Mouse (Mus musculus) myocyte (in vitro differentiated cells): ENCODE data around the gene Spef1. TPM values are rescaled to one million over a fixed set of nuclear protein-coding genes. Genes with fewer than 3 reads are reported as not detected.

Experiments used
- H3K27me3 ChIP-seq: one replicate; pipeline ENCODE4 v1.6.1; 2011; ENCODE audit not compliant: control insufficient read depth, insufficient read depth, insufficient read length
- H3K36me3 ChIP-seq: one replicate; pipeline ENCODE4 v1.6.1; 2011; ENCODE audit not compliant: control insufficient read depth, insufficient read depth
- H3K4me2 ChIP-seq: one replicate; pipeline ENCODE4 v1.6.1; 2011; ENCODE audit warnings: low read depth, control low read depth
- H3K4me3 ChIP-seq: one replicate; pipeline ENCODE4 v1.5.1; 2011; ENCODE audit warnings: mild to moderate bottlenecking, control low read depth, moderate library complexity
- H3K79me2 ChIP-seq: one replicate; pipeline ENCODE4 v1.6.1; 2011; ENCODE audit not compliant: control insufficient read depth, insufficient read depth
- H3ac ChIP-seq: one replicate; pipeline ENCODE4 v1.6.1; 2011; ENCODE audit not compliant: control insufficient read depth, insufficient read length
- CEBPB ChIP-seq: IDR thresholded peaks from 2 replicates; pipeline ENCODE4 v1.6.1; 2011; ENCODE audit warnings: mild to moderate bottlenecking, moderate library complexity; ENCODE audit not compliant: poor library complexity, insufficient read depth, severe bottlenecking
- E2F4 ChIP-seq: IDR thresholded peaks from one replicate; pipeline ENCODE4 v1.6.1; 2011; ENCODE audit warnings: mild to moderate bottlenecking, control low read depth, moderate library complexity; ENCODE audit not compliant: insufficient read depth
- MAX ChIP-seq: IDR thresholded peaks from one replicate; pipeline ENCODE4 v1.6.1; 2011; ENCODE audit warnings: low read depth, mild to moderate bottlenecking, control low read depth
- MYOD1 ChIP-seq, 3 experiments: IDR thresholded peaks; one replicate each; pipeline ENCODE4 v1.6.1; 2011; ENCODE audit warnings: control low read depth in 2 of 3, low read depth in 2 of 3, mild to moderate bottlenecking in 2 of 3, moderate library complexity in 1 of 3; ENCODE audit not compliant: insufficient read length in 2 of 3, control insufficient read depth in 1 of 3
- MYOG ChIP-seq, 3 experiments: IDR thresholded peaks; one replicate each; pipeline ENCODE4 v1.6.1; 2011; ENCODE audit warnings: control low read depth in 2 of 3, low read depth in 2 of 3, mild to moderate bottlenecking in 2 of 3; ENCODE audit not compliant: insufficient read length in 2 of 3, control insufficient read depth in 1 of 3, insufficient read depth in 1 of 3
- POLR2A ChIP-seq: IDR thresholded peaks from one replicate; pipeline ENCODE4 v1.6.1; 2011; ENCODE audit warnings: low read depth, mild to moderate bottlenecking, control low read depth, moderate library complexity; ENCODE audit not compliant: insufficient read length
- POLR2AphosphoS2 ChIP-seq: IDR thresholded peaks from one replicate; pipeline ENCODE4 v1.6.1; 2011; ENCODE audit warnings: low read depth, control low read depth; ENCODE audit not compliant: insufficient read length
- REST ChIP-seq: IDR thresholded peaks from one replicate; pipeline ENCODE4 v1.6.1; 2011; ENCODE audit warnings: mild to moderate bottlenecking, control low read depth, moderate library complexity; ENCODE audit not compliant: insufficient read depth, insufficient read length
- SRF ChIP-seq: IDR thresholded peaks from one replicate; pipeline ENCODE4 v1.6.1; 2011; ENCODE audit warnings: low read depth; ENCODE audit not compliant: control insufficient read depth, insufficient read length
- TCF12 ChIP-seq: IDR thresholded peaks from one replicate; pipeline ENCODE4 v1.6.1; 2011; ENCODE audit warnings: mild to moderate bottlenecking, control low read depth; ENCODE audit not compliant: poor library complexity, insufficient read depth, severe bottlenecking
- TCF3 ChIP-seq: IDR thresholded peaks from one replicate; pipeline ENCODE4 v1.6.1; 2011; ENCODE audit warnings: low read depth, control low read depth; ENCODE audit not compliant: insufficient read length
- USF1 ChIP-seq: IDR thresholded peaks from one replicate; pipeline ENCODE4 v1.6.1; 2011; ENCODE audit warnings: low read depth, mild to moderate bottlenecking, control low read depth, moderate library complexity
- polyA plus RNA-seq: library from polyadenylated mRNA; unstranded; fragments of >200 nt; fragmentation: generic; extraction: Trizol; gene quantifications from one replicate; pipeline ENCODE4 v1.2.1, GENCODE M21; 2012; ENCODE audit warnings: missing spikeins

The Spef1 gene
- polyA plus RNA-seq, 1 experiment, result 9.4 TPM

GRCm38 (mm10) chr2:131139287-131139686 is 47.8 kb downstream of the Spef1 start:
- H3K4me2 ChIP-seq, result no peak overlapping the region
- H3K36me3 ChIP-seq, result no peaks in the 10 kb centered on the region
- no peak overlapping the region for H3K4me3 ChIP-seq
- no peaks in the 10 kb centered on the region for H3K27me3 ChIP-seq
- no peak for TF ChIP-seq MYOG (IDR thresholded peaks at IDR 0.05; ENCODE audit: control insufficient read depth in 1 of 3, insufficient read depth in 1 of 3, insufficient read length in 2 of 3, low read depth in 2 of 3)
- no peak for TF ChIP-seq CEBPB
- no peak for TF ChIP-seq POLR2A
- no peak for TF ChIP-seq SRF
- TF ChIP-seq USF1, result no peak
- no peak for TF ChIP-seq E2F4
- TF ChIP-seq POLR2AphosphoS2, result no peak
- no peak for TF ChIP-seq REST
- TF ChIP-seq TCF3, result no peak
- TF ChIP-seq MAX, result no peak
- TF ChIP-seq MYOD1 (IDR thresholded peaks at IDR 0.05; ENCODE audit: control insufficient read depth in 1 of 3, insufficient read length in 2 of 3, low read depth in 2 of 3), result no peak
- no peak for TF ChIP-seq TCF12
- no peak overlapping the region for H3ac ChIP-seq
- no peaks in the 10 kb centered on the region for H3K79me2 ChIP-seq

- no peaks in the 10 kb centered on the region for H3K27me3 ChIP-seq
- H3K4me2 ChIP-seq, result no peak overlapping the region
- H3K4me3 ChIP-seq, result no peak overlapping the region
- no peaks in the 10 kb centered on the region for H3K36me3 ChIP-seq
- H3K79me2 ChIP-seq, result no peaks in the 10 kb centered on the region
- TF ChIP-seq TCF3 (no peak), CEBPB (no peak), USF1 (no peak), MYOD1 (IDR thresholded peaks at IDR 0.05; ENCODE audit: control insufficient read depth in 1 of 3, insufficient read length in 2 of 3, low read depth in 2 of 3) (no peak), MYOG (IDR thresholded peaks at IDR 0.05; ENCODE audit: control insufficient read depth in 1 of 3, insufficient read depth in 1 of 3, insufficient read length in 2 of 3, low read depth in 2 of 3) (no peak), POLR2AphosphoS2 (no peak), E2F4 (no peak), POLR2A (no peak), TCF12 (no peak)
- H3ac ChIP-seq, result no peak overlapping the region
Observed at GRCm38 (mm10) chr2:131138760-131139159, 48.3 kb downstream of the Spef1 start.

- Histone ChIP-seq H3K27me3 (no peaks in the 10 kb centered on the region), H3K36me3 (no peaks in the 10 kb centered on the region), H3K4me2 (no peak overlapping the region), H3K4me3 (no peak overlapping the region), H3K79me2 (no peaks in the 10 kb centered on the region), H3ac (no peak overlapping the region)
- TF ChIP-seq E2F4 (no peak), USF1 (no peak), TCF12 (no peak), MYOG (IDR thresholded peaks at IDR 0.05; ENCODE audit: control insufficient read depth in 1 of 3, insufficient read depth in 1 of 3, insufficient read length in 2 of 3, low read depth in 2 of 3) (no peak), REST (no peak), POLR2A (no peak), SRF (no peak), TCF3 (no peak), POLR2AphosphoS2 (no peak), MAX (no peak), MYOD1 (IDR thresholded peaks at IDR 0.05; ENCODE audit: control insufficient read depth in 1 of 3, insufficient read length in 2 of 3, low read depth in 2 of 3) (no peak), CEBPB (no peak)
Observed at GRCm38 (mm10) chr2:131138296-131138695, 48.8 kb downstream of the Spef1 start.

GRCm38 (mm10) chr2:131135521-131136139 is 51.5 kb downstream of the Spef1 start:
- Histone ChIP-seq H3K36me3 (no peaks in the 10 kb centered on the region), H3K4me3 (no peak overlapping the region), H3K79me2 (no peaks in the 10 kb centered on the region), H3K27me3 (no peaks in the 10 kb centered on the region), H3ac (no peak overlapping the region), H3K4me2 (no peak overlapping the region)
- no peak for TF ChIP-seq SRF
- no peak for TF ChIP-seq TCF12
- no peak for TF ChIP-seq POLR2A
- TF ChIP-seq E2F4, result no peak
- TF ChIP-seq MAX, result no peak
- no peak for TF ChIP-seq TCF3
- no peak for TF ChIP-seq REST
- no peak for TF ChIP-seq MYOD1 (IDR thresholded peaks at IDR 0.05; ENCODE audit: control insufficient read depth in 1 of 3, insufficient read length in 2 of 3, low read depth in 2 of 3)
- no peak for TF ChIP-seq USF1
- no peak for TF ChIP-seq CEBPB
- no peak for TF ChIP-seq POLR2AphosphoS2
- no peak for TF ChIP-seq MYOG (IDR thresholded peaks at IDR 0.05; ENCODE audit: control insufficient read depth in 1 of 3, insufficient read depth in 1 of 3, insufficient read length in 2 of 3, low read depth in 2 of 3)
